Mouse (Mus musculus) urinary bladder, postnatal 25 days (tissue): ENCODE measurements around the gene S100a10.
"Not testable (repeated sequence)": the region's sequence is repeated elsewhere in the genome, so short reads cannot be mapped to it uniquely, and the experiment has no call there.

Experiments
- DNase-seq: peaks from one replicate; pipeline ENCODE4 v3.0.0; 2022; ENCODE audit warnings: low spot score

S100a10 gene

DNA sequence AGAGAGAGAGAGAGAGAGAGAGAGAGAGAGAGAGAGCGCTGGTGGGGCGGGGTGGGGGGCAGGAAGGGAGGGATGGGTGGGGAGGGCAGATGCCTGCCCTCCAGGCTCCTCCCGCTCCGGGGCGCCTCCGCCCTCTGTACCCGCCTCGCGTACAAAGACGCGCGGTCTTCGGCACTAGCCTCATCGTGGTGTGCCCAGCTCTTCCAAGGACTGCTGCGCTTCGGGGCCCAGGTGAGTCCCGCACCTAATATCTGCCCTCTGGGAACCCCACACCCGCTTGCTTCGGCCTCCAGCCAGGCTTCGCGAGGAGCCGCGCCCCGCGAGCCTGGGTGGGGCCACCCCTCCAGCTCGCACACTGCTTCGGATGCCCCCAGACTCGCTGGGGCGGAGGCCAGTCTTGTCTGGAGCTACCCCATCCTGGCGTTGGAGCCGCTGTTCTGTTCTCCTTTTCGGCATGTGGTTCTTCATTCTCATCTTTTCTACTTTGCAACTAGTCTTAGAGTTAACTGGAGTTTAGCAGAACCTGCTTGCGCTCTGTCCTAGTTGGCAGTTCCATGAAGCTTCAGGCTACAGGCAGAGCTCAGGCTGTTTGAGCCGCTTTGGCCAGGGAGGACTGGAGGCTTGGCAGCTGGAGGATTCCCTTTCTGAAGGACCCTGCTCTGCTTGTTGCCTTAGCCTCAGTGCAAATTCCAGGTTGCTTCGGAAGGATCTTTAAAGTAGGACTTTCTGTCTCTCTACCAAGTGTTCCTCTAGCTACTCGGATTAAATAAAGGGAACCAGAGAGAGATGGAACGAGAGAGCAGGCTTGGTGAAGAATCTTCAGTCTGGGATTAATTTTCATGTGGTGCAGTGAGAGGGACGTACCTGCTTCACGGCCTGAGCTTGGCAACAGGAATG, at the start of gene S100a10:
Gene S100a10 (plus strand): TSS at position 100 of the 897 bp plus-strand sequence.
- DNase-seq, result peak; percentile 70

- DNase-seq, result peak; percentile 58
Observed at GRCm38 (mm10) chr3:93505960-93506863, 48.7 kb upstream of the S100a10 start.

GRCm38 (mm10) chr3:93506881-93507325, 48.0 kb upstream of the S100a10 start:
- no peak for DNase-seq

GRCm38 (mm10) chr3:93509301-93509700, 45.6 kb upstream of the S100a10 start:
- no peak for DNase-seq

- DNase-seq, result no peak
Observed at GRCm38 (mm10) chr3:93511036-93511435, 43.8 kb upstream of the S100a10 start.

DNA sequence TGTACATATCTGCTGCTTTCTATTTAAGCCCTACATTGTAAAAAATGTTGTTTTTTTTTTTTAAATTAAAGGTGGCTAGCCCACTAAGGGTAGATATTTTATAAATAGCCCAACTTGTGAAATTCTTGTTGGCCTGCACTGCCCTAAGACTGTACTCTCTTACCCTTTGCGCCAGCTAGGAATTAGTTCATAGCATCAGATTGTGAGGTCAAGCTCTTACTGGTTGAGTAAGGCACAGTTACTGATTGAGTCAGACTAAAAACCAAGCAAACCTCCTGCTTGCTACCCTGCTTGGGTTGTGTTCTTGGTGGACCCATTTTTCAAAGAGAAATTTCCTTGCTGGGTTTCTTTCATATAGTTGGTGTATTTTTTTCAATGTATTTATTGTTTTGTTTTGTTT, 43.1 kb upstream of the S100a10 start:
- no peak for DNase-seq

DNA sequence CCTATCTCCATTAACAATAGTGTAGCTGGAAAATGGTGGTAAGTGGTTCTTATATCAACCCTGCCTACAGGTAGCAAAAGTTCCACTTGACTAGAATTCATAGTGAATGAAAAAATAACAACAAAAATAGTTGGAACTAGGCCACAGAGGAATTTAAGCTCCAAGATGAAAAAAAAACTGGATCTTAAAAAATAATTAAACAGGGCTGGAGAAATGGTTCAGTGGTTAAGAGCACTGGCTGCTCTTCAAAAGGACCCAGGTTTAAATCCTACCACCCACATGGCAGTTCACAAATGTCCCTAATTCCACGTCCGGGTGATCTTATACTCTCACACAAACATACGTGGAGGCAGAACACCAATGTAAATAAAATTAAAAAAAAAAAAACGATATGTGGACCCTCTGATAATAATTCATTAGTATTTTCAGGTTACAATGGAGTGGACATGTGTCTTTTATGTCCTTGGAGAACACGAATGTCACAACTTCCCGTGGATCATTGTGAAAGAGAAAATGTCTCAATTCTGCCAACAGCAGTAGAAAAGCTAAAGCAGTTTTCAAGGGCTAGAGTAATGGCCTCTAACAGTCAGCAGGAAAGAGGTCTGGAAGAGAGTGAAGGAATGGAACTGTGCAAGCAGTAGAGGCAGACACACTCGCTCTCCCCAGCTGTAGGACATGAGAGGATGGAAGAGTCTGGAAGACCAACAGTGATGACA, 42.3 kb upstream of the S100a10 start:
- no peak for DNase-seq

DNA sequence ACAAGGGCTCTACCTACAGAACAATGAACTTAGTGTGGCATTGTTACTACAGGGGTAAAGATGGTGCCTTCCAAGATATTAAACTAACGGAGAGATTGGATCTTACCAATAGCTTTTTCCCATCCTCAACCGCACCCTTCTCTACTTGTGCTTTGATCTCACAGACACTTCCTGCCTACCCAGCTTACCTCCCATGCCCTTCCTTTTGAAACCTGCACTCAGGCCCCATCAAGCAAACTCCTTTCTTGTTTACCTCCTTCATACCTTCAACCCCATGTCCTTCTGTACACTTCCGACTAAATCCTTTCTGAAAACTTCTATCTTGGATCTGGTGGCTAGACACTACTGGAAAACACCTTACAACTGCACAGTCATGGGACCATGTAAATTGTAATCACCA, 40.3 kb upstream of the S100a10 start:
- DNase-seq, result no peak

DNA sequence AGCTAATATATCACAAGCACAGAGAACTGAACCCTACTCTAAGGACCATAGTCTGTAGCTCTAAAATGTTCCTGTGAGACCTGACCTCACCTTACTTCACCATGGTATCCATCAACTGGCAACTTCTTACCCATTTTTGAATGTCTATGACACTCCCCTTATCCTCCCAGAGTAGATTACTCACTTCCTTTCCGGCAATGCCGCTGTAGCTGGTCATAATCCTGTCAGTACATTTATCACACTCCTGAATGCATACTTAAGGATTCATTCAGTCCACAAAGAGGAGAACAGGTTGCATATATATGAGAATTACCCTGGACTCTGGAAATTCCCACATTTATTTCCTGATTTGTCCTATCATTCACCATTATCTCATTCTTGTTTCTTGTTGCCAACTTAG, 37.5 kb upstream of the S100a10 start:
- DNase-seq, result no peak

GRCm38 (mm10) chr3:93519856-93520329, 35.0 kb upstream of the S100a10 start:
- DNase-seq, result no peak

DNA sequence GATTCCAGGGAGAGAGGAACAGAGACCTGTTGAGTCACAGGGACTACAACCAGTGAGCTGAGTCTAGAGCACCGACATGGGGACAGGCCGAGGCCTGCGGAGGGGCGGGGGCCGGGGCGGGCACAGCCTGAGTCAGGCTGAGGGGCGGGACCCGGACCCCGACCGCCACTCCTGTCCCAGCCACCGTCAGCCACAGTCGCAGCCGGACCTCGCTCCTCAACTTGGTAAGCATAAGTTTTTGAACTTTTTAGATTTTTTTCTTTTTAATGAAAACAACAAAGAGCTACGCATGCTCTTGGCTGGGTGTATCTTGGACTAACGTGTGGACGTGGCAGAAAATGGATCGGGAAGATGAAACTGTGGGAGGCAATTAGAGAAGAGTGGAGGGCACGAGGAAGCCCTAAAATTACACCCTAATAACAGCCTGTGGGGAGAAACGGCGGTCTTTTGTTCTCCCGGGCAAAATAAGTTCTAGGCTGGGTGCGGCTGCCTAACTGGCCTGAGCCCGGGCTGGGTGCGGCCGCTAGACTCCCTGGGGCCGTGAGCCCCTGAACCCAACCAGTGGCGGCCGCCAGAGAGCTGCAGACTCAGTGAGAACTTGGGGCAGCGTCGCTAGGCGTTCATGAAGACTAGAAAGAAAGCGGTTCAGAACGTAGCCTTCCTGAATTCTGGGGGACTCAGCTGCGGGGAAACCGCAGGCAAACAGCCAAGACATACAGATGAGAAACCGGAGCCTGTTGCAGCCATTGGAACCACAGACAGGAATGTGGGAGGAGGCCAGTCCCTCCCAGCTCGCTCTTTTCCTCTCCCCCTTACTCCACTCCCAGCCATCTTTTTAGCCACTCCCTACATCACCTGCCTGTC, 34.3 kb upstream of the S100a10 start, which contains the start of gene S100a11:
Gene S100a11 (plus strand): TSS at position 159 of the 864 bp plus-strand sequence.
- DNase-seq, result peak; percentile 65

- DNase-seq, result no peak
Observed at GRCm38 (mm10) chr3:93521462-93522057, 33.3 kb upstream of the S100a10 start.

- peak; percentile 74 for DNase-seq
Observed at GRCm38 (mm10) chr3:93522611-93523010, 32.3 kb upstream of the S100a10 start.

DNA sequence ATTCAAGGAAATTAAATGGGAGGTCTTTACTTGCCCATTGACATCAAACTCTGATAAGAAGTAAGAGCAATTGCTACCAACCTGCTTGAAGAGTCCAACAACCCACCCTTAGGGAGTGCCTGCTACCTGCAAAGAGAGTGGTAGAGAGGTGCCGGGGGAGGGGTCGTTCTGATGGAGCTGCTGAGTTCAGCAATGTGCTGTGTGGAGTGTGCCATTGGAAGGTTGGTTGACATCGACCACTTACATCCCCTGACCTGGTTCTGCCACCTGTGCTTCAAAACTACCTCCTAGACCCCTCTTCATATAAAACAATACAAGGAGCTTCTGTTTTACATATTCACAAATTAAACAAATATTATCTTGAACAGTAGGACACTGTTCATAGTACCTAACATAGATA, 27.6 kb upstream of the S100a10 start:
- DNase-seq, result no peak

DNA sequence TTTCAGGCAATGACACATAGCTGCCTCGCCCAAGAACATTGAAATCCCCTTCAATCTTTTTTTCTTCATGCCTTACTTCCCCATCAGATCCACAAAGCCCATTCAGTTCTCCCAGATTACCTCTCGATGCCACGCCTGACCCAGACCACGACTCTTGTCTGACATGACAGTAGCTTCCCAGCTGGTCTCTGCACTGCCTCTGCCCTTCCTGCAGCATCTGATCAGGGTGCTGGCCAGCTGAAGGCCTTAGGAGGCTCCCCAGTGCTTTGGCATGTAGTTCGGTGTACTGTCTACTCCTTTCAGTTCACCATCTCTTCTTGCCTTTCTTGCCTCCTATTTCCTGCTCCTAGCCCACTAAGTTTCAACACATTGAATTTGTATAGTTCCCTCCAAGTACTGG, 26.1 kb upstream of the S100a10 start:
- no peak for DNase-seq

GRCm38 (mm10) chr3:93537068-93537576, 17.8 kb upstream of the S100a10 start:
- peak; percentile 63 for DNase-seq

GRCm38 (mm10) chr3:93538486-93538885, 16.4 kb upstream of the S100a10 start:
- DNase-seq, result no peak

DNA sequence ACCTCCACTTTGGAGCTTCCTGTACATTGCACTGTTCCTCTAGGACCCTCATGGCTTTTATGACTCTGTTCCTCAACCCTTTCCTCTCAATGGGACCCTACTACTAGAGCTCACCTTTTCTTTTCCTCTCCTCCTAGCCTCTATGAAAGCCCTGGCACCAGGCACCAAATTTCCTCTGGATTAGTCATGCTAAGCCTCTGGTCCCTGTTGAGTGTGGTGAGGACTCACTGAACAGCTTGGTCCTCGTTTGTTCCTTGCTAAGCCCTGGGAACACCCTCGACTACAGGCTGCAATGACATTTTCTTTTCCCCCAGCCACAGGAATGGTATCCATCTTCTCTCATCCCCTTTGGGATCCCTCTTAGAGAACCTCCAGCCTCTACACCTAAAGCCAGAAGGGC, 13.4 kb upstream of the S100a10 start:
- DNase-seq, result no peak

GRCm38 (mm10) chr3:93544170-93544569, 10.7 kb upstream of the S100a10 start:
- DNase-seq, result not testable (repeated sequence)

DNA sequence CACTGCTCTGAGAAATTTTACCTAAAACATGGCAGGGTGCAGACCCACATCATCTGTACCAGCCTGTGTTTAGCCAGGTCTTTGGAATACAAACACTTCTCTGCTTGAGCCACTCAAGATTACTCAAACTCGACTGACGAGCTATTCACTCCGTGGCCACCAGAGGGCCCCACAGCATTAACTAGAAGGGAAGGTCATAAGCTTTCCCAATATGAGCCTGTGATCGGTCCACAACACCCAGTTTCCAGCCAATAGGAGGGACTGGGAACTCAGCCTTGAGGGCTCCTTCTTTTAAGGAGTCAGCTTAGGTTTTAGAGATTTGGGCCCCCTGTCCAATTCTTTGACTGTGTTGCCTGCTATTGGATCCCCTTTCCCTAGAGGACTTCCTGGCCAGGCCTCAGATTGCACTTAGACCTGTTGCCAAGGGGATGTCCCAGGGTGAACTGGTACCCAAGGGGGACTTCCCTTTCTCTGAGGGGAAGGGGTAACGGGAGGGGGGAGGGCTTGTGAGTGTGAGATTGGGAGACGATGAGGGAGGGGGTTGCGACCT, 7.7 kb upstream of the S100a10 start:
- peak; percentile 90 for DNase-seq
